Comparison of ENCODE assay signal across 8 mouse cellular contexts in genomic region chr9:58583267-58583641, GRCm38 (mm10). TPM values are rescaled to one million over a fixed set of nuclear protein-coding genes. Genes with fewer than 3 reads are reported as not detected.
A peak's percentile ranks its signal among the peaks of the same experiment; 100 is the strongest.
DNase-seq lines count a peak whose midpoint lies in the region; ATAC-seq and TF ChIP-seq lines count a peak whose summit lies in the region.

No protein-coding gene starts in this region.

- H3K4me1 ChIP-seq in kidney, postnatal 0 days (replicated peaks; ENCODE audit: insufficient read depth, low read length) = no peaks in the 10 kb centered on the region
- peaks cover 6% of the 10 kb centered on the region; the same call in 1 of the 2 replicates for H3K4me1 ChIP-seq in forebrain, postnatal 0 days (ENCODE audit: insufficient read depth)
- no peaks in the 10 kb centered on the region for H3K4me1 ChIP-seq in limb, embryonic 11.5 days (ENCODE audit: control insufficient read depth, insufficient read depth, low read length)
- H3K4me1 ChIP-seq in midbrain, embryonic 15.5 days = peaks cover 15% of the 10 kb centered on the region

- no peak for ATAC-seq in kidney, postnatal 0 days (replicated peaks; ENCODE audit: low FRiP score, low read depth)
- no peak for ATAC-seq in forebrain, postnatal 0 days
- no peak for ATAC-seq in limb, embryonic 11.5 days (ENCODE audit: insufficient number of reproducible peaks, low FRiP score, low TSS enrichment, low read depth)
- no peak for ATAC-seq in midbrain, embryonic 15.5 days (replicated peaks)

- peak overlapping the region; percentile 85 for H3K4me2 ChIP-seq in kidney, postnatal 0 days (ENCODE audit: low read length)
- peak overlapping the region; percentile 77 for H3K4me2 ChIP-seq in forebrain, postnatal 0 days (ENCODE audit: low read depth)
- H3K4me2 ChIP-seq in limb, embryonic 11.5 days (ENCODE audit: low read depth, severe bottlenecking) = peak overlapping the region; percentile 68
- H3K4me2 ChIP-seq in midbrain, embryonic 15.5 days = peak overlapping the region; percentile 82

- WGBS in kidney, postnatal 0 days = 1% methylated on average over 8 of the region's 8 CpGs
- WGBS in forebrain, postnatal 0 days = under 1% methylated on average over 8 of the region's 8 CpGs
- 2% methylated on average over 8 of the region's 8 CpGs for WGBS in limb, embryonic 11.5 days
- WGBS in midbrain, embryonic 15.5 days = under 1% methylated on average over 8 of the region's 8 CpGs

- no peaks in the 10 kb centered on the region for H3K27me3 ChIP-seq in kidney, postnatal 0 days (ENCODE audit: insufficient read depth, low read length)
- H3K27me3 ChIP-seq in forebrain, postnatal 0 days (ENCODE audit: insufficient read depth, low read length) = no peaks in the 10 kb centered on the region
- no peaks in the 10 kb centered on the region for H3K27me3 ChIP-seq in limb, embryonic 11.5 days (ENCODE audit: control insufficient read depth, insufficient read depth, low read length)
- H3K27me3 ChIP-seq in midbrain, embryonic 15.5 days (replicated peaks) = no peaks in the 10 kb centered on the region

- no peak for TF ChIP-seq CTCF in kidney, postnatal 0 days (IDR thresholded peaks at IDR 0.05; ENCODE audit: low read depth)
- no peak for TF ChIP-seq CTCF in forebrain, postnatal 0 days (IDR thresholded peaks at IDR 0.05; ENCODE audit: low read depth)

- H3K36me3 ChIP-seq in kidney, postnatal 0 days (ENCODE audit: insufficient read depth, low read length) = no peaks in the 10 kb centered on the region
- no peaks in the 10 kb centered on the region for H3K36me3 ChIP-seq in forebrain, postnatal 0 days (ENCODE audit: insufficient read depth)
- no peaks in the 10 kb centered on the region for H3K36me3 ChIP-seq in limb, embryonic 11.5 days (ENCODE audit: control insufficient read depth, insufficient read depth, low read length)
- no peaks in the 10 kb centered on the region for H3K36me3 ChIP-seq in midbrain, embryonic 15.5 days (replicated peaks)

- peak overlapping the region; percentile 96 for H3K9ac ChIP-seq in kidney, postnatal 0 days (ENCODE audit: low read depth, low read length)
- H3K9ac ChIP-seq in forebrain, postnatal 0 days = peak overlapping the region; percentile 98
- peak overlapping the region; percentile 94 for H3K9ac ChIP-seq in limb, embryonic 11.5 days (ENCODE audit: low read length)
- H3K9ac ChIP-seq in midbrain, embryonic 15.5 days = peak overlapping the region; percentile 87

- H3K27ac ChIP-seq in kidney, postnatal 0 days = peak overlapping the region; percentile 98
- H3K27ac ChIP-seq in forebrain, postnatal 0 days (ENCODE audit: low read depth, low read length) = peak overlapping the region; percentile 99
- no peak overlapping the region for H3K27ac ChIP-seq in limb, embryonic 11.5 days (replicated peaks; ENCODE audit: low read depth, low read length)
- peak overlapping the region; percentile 96 for H3K27ac ChIP-seq in midbrain, embryonic 15.5 days

- peak overlapping the region; percentile 96 for H3K4me3 ChIP-seq in kidney, postnatal 0 days (replicated peaks; ENCODE audit: low read depth, low read length)
- peak overlapping the region; percentile 99 for H3K4me3 ChIP-seq in forebrain, postnatal 0 days (ENCODE audit: low read depth, low read length)
- peak overlapping the region; percentile 95 for H3K4me3 ChIP-seq in limb, embryonic 11.5 days (ENCODE audit: low read depth, low read length)
- H3K4me3 ChIP-seq in midbrain, embryonic 15.5 days = peak overlapping the region; percentile 74

- DNase-seq in kidney, postnatal 0 days (ENCODE audit: low spot score) = no peak
- no peak for DNase-seq in kidney, adult 9 months
- peak; percentile 46 for DNase-seq in ZHBTc4 (ENCODE audit: low read depth, low spot score)
- DNase-seq in forebrain, postnatal 0 days = no peak
- DNase-seq in limb, embryonic 11.5 days (ENCODE audit: low spot score) = peak; percentile 32
- DNase-seq in thymus, postnatal 4 days = peak; percentile 43
- no peak for DNase-seq in right cerebral cortex, adult 18-20 months

- no peaks in the 10 kb centered on the region for H3K9me3 ChIP-seq in kidney, postnatal 0 days (replicated peaks; ENCODE audit: low read length)
- no peaks in the 10 kb centered on the region for H3K9me3 ChIP-seq in forebrain, postnatal 0 days (ENCODE audit: low read length)
- no peaks in the 10 kb centered on the region for H3K9me3 ChIP-seq in limb, embryonic 11.5 days (ENCODE audit: control insufficient read depth, low read length)
- H3K9me3 ChIP-seq in midbrain, embryonic 15.5 days = no peaks in the 10 kb centered on the region

RNA-seq across cellular contexts. Expression of gene Nptn, which starts 1.2 kb away (rescaled TPM):
- polyA plus RNA-seq in kidney, postnatal 0 days (2015; fragmentation: Nextera tagmentation; extraction: Ambion mirVana) = 168 and 169 TPM in 2 replicates
- total RNA-seq in forebrain, postnatal 0 days (2014; rRNA removed) = 275 and 298 TPM in 2 replicates
- polyA plus RNA-seq in forebrain, postnatal 0 days (2015; fragmentation: Nextera tagmentation; extraction: Ambion mirVana) = 231 and 236 TPM in 2 replicates
- 56.1 and 60.5 TPM in 2 replicates for polyA plus RNA-seq in limb, embryonic 11.5 days (2014; fragmentation: Nextera tagmentation; extraction: Ambion mirVana)
- polyA plus RNA-seq in midbrain, embryonic 15.5 days (2015; fragmentation: Nextera tagmentation; extraction: Ambion mirVana) = 144 and 149 TPM in 2 replicates

RNA-seq across cellular contexts. Expression of gene Cd276, which starts 28.0 kb away (rescaled TPM):
- 23.9 and 27.9 TPM in 2 replicates for polyA plus RNA-seq in kidney, postnatal 0 days (2015; fragmentation: Nextera tagmentation; extraction: Ambion mirVana)
- 21.1 and 26.0 TPM in 2 replicates for total RNA-seq in forebrain, postnatal 0 days (2014; rRNA removed)
- polyA plus RNA-seq in forebrain, postnatal 0 days (2015; fragmentation: Nextera tagmentation; extraction: Ambion mirVana) = 23.7 and 26.2 TPM in 2 replicates
- polyA plus RNA-seq in limb, embryonic 11.5 days (2014; fragmentation: Nextera tagmentation; extraction: Ambion mirVana) = 56.9 and 59.5 TPM in 2 replicates
- polyA plus RNA-seq in midbrain, embryonic 15.5 days (2015; fragmentation: Nextera tagmentation; extraction: Ambion mirVana) = 33.2 and 35.1 TPM in 2 replicates

Comparison
In these comparisons a context has a peak if more than half of its experiments do, and no peak if none do; other contexts are left out.
1. DNase-seq: peak in ZHBTc4 (single experiment), limb, embryonic 11.5 days (single experiment) and thymus, postnatal 4 days (single experiment); none in kidney, postnatal 0 days (single experiment), kidney, adult 9 months (single experiment), forebrain, postnatal 0 days (single experiment) and right cerebral cortex, adult 18-20 months (single experiment).
2. Peak in every context shown above with its lines, with median percentiles within 50 percentile points of each other: H3K4me2 ChIP-seq, H3K4me3 ChIP-seq and H3K9ac ChIP-seq.